Mouse (Mus musculus) spleen, adult 2 months (tissue): ENCODE measurements around the gene Lkaaear1.

Source experiments
- CTCF ChIP-seq: fragments of 200-500 bp; IDR thresholded peaks from 2 replicates; pipeline ENCODE4 v1.5.1; 2011; ENCODE audit warnings: mild to moderate bottlenecking, inconsistent platforms; ENCODE audit not compliant: insufficient read depth, insufficient read length, insufficient replicate concordance; ENCODE audit errors: extremely low read depth
- POLR2A ChIP-seq: fragments of 200-500 bp; IDR thresholded peaks from 2 replicates; pipeline ENCODE4 v1.6.1; 2011; ENCODE audit warnings: low read depth, low read length, inconsistent platforms

- TF ChIP-seq POLR2A: no peak
- TF ChIP-seq CTCF: no peak
These were observed 41.5 kb downstream of the Lkaaear1 start, which contains the start of gene Gm29797 for GRCm38 (mm10) chr2:181656734-181657133.
